Mouse (Mus musculus): Measurements from ENCODE around the gene Myof.

DNA sequence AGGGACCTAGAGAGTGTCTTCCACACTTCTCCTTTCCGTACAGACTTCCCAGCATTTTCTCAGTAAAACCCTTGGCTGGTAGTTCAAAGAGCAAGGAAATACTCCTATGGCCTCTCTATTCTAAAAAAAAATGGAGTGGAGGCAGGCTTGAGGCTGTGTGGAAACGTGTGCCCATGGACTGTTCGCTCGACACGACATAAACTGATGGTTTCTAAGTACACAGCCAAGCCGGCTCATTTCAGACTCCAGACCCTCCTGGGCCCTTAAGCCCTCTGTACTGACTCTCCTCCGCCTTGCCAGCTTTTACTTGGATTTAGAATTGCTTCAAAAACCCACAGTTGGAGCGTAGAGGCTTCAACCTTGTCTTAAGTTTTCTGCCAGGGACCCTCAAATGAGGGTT lies 97.3 kb downstream of the Myof start:
- no peak for TF ChIP-seq CTCF (IDR thresholded peaks at IDR 0.05; ENCODE audit: borderline replicate concordance, insufficient read depth, low read length)
- TF ChIP-seq POLR2A (IDR thresholded peaks at IDR 0.05; ENCODE audit: low read depth, low read length) = no peak

Data from embryonic fibroblast, embryonic 13.5 days (primary cell).